Mouse (Mus musculus): ENCODE measurements at regions not wholly inside any gene's neighbourhood (a gene's known extent, or its start where the extent isn't known, plus 50 kb on each side); places are given as distances from the start of the nearest gene placed in this dataset.

DNA sequence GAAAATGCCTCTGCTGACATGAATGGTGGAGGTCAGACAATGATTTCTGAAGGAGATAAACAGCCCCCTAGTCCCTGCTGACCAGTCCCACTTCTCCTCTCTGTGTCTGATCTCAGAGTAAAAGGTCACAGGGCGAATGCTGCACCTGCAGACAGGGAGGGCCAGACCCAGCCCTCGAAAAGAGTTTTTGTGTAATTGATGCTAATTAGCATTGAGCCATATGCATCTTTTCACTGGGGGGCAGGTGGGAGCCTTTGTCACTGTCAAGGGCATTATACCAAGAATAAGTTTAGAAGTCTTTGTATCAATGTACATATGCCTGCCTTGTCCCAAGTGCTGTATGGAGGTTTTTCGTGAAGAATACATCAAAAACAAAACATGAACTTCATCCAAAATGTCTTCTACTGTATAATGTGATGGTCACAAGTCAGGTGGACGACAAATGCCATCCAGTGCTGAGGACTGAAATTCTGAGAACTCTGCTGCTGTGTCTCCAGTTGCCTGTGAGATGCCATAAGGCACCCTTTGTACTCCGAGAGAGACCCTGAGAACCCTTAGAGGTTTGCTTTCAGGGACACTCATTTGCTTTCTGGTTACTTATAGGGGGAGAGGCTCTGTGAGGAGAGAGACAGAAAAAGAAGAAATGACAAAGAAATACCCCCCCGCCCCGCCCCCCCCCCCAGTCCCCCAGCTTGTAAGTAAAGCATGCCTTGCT lies 528.5 kb upstream of the Marcks start:
- 66% methylated on average over 7 of the region's 7 CpGs for WGBS
- no peak for TF ChIP-seq CTCF (IDR thresholded peaks at IDR 0.05; ENCODE audit: low read depth)
- Histone ChIP-seq H3K27ac (ENCODE audit: low read depth, low read length) (no peak overlapping the region), H3K27me3 (replicated peaks; ENCODE audit: control insufficient read depth, insufficient read depth, low read length) (no peaks in the 10 kb centered on the region), H3K9me3 (ENCODE audit: control insufficient read depth) (no peaks in the 10 kb centered on the region), H3K36me3 (ENCODE audit: control insufficient read depth, insufficient read depth) (no peaks in the 10 kb centered on the region), H3K4me3 (ENCODE audit: low read depth, low read length) (no peak overlapping the region), H3K4me2 (replicated peaks; ENCODE audit: low read depth) (no peak overlapping the region), H3K9ac (ENCODE audit: low read depth, low read length) (no peak overlapping the region), H3K4me1 (replicated peaks; ENCODE audit: control insufficient read depth, insufficient read depth, low read length) (no peaks in the 10 kb centered on the region)
- no peak for ATAC-seq

DNA sequence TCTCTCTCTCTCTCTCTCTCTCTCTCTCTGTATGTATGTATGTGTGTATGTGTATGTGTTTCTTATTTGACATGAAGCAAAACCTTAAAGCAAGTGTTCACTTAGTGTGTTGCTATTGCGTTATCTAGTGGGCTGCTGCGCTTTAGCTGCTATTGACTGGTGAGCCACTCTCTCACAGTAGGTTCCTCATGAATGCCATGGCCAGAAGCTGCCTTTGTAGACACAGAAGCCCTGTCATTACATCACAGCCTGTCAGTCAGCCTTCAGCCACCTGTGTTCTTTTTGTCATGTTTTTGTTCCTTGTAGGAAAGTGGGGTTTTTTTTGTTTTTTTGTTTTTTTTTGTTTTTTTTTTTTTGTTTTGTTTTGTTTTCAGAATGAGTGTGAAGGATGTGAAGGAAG lies 527.8 kb upstream of the Marcks start:
- TF ChIP-seq CTCF (IDR thresholded peaks at IDR 0.05; ENCODE audit: low read depth) = no peak
- H3K4me2 ChIP-seq (replicated peaks; ENCODE audit: low read depth) = no peak overlapping the region
- no peaks in the 10 kb centered on the region for H3K4me1 ChIP-seq (replicated peaks; ENCODE audit: control insufficient read depth, insufficient read depth, low read length)
- no peak overlapping the region for H3K27ac ChIP-seq (ENCODE audit: low read depth, low read length)
- H3K36me3 ChIP-seq (ENCODE audit: control insufficient read depth, insufficient read depth) = no peaks in the 10 kb centered on the region
- H3K9ac ChIP-seq (ENCODE audit: low read depth, low read length) = no peak overlapping the region
- H3K9me3 ChIP-seq (ENCODE audit: control insufficient read depth) = no peaks in the 10 kb centered on the region
- ATAC-seq = no peak
- H3K27me3 ChIP-seq (replicated peaks; ENCODE audit: control insufficient read depth, insufficient read depth, low read length) = no peaks in the 10 kb centered on the region
- no peak overlapping the region for H3K4me3 ChIP-seq (ENCODE audit: low read depth, low read length)
- WGBS = 93% methylated on average over 2 of the region's 2 CpGs

DNA sequence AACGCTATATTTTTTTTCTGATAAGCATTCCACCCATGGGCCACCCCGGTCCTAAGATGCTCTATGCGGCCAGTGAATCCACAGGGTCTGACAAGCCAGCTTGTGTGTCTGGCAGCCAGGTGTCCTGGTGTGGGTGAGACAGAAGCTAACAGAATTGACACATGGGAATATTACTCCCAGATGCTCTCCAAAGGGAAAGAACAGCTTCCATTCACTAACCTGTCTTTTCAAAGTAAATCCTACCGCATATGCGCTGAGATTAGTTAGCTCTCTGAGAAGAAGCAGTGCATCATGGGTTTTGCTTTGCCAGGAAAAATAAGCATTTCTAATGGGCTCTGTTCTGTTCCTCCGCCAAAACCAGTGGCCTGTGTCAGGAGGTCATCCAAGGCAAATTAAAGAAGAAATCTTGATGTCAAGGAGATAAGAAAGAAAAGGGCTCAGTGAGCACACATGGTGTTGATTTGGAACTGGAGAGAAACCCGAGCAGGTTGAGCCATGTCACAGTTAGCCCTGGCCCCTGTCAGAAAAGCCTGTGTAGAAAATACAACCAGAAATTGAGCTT lies 498.4 kb upstream of the Marcks start:
- ATAC-seq = no peak
- WGBS = 67% methylated on average over 7 of the region's 7 CpGs
- Histone ChIP-seq H3K36me3 (ENCODE audit: control insufficient read depth, insufficient read depth) (no peaks in the 10 kb centered on the region), H3K4me3 (ENCODE audit: low read depth, low read length) (no peak overlapping the region), H3K4me1 (replicated peaks; ENCODE audit: control insufficient read depth, insufficient read depth, low read length) (no peaks in the 10 kb centered on the region), H3K4me2 (replicated peaks; ENCODE audit: low read depth) (no peak overlapping the region), H3K27me3 (replicated peaks; ENCODE audit: control insufficient read depth, insufficient read depth, low read length) (no peaks in the 10 kb centered on the region), H3K27ac (ENCODE audit: low read depth, low read length) (no peak overlapping the region), H3K9me3 (ENCODE audit: control insufficient read depth) (no peaks in the 10 kb centered on the region), H3K9ac (ENCODE audit: low read depth, low read length) (no peak overlapping the region)
- TF ChIP-seq CTCF (IDR thresholded peaks at IDR 0.05; ENCODE audit: low read depth) = no peak

DNA sequence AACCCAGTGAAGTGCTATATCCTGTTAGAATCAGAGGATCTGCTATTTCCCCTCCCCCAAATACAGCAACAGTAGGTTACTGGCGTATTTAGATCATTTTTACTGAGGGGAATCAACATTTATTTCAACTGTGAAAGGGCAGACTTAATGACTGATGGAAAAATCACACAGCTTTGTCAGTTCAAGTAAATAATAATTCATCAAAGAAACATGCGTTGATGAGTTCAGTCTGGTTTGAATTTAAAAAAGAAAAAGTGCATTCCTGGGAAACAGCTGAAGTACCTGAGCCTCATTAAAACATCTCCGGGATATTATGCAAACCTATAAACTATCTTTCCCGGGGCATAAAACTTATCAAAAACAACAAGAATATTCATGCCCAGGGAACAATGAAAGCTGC lies 497.7 kb upstream of the Marcks start:
- Histone ChIP-seq H3K27me3 (replicated peaks; ENCODE audit: control insufficient read depth, insufficient read depth, low read length) (no peaks in the 10 kb centered on the region), H3K9ac (ENCODE audit: low read depth, low read length) (no peak overlapping the region), H3K4me3 (ENCODE audit: low read depth, low read length) (no peak overlapping the region), H3K9me3 (ENCODE audit: control insufficient read depth) (no peaks in the 10 kb centered on the region), H3K36me3 (ENCODE audit: control insufficient read depth, insufficient read depth) (no peaks in the 10 kb centered on the region), H3K4me1 (replicated peaks; ENCODE audit: control insufficient read depth, insufficient read depth, low read length) (no peaks in the 10 kb centered on the region), H3K4me2 (replicated peaks; ENCODE audit: low read depth) (no peak overlapping the region), H3K27ac (ENCODE audit: low read depth, low read length) (no peak overlapping the region)
- WGBS = 58% methylated on average over 4 of the region's 4 CpGs
- no peak for ATAC-seq
- no peak for TF ChIP-seq CTCF (IDR thresholded peaks at IDR 0.05; ENCODE audit: low read depth)

DNA sequence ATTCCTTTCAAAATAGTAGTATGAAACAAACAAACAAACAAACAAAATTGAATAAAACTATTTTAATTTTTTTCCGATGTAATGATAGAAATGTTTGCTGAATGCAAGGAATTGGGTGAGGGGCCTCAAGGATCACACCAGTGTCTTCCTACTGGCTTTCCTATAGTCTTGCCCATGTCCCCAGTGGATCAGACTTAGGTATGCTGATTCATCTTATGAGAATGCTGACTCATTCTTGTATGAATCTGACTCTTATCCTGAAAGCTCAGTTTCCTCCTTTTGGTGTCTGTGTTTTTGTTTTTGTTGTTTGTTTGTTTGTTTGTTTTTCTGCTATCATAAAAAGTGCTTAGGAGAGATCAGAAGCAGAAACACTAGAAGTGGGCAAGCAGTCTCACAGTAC lies 491.7 kb upstream of the Marcks start:
- TF ChIP-seq CTCF (IDR thresholded peaks at IDR 0.05; ENCODE audit: low read depth) = no peak
- Histone ChIP-seq H3K9me3 (ENCODE audit: control insufficient read depth) (no peaks in the 10 kb centered on the region), H3K4me1 (replicated peaks; ENCODE audit: control insufficient read depth, insufficient read depth, low read length) (no peaks in the 10 kb centered on the region), H3K4me2 (replicated peaks; ENCODE audit: low read depth) (no peak overlapping the region), H3K9ac (ENCODE audit: low read depth, low read length) (no peak overlapping the region), H3K27me3 (replicated peaks; ENCODE audit: control insufficient read depth, insufficient read depth, low read length) (no peaks in the 10 kb centered on the region), H3K27ac (ENCODE audit: low read depth, low read length) (no peak overlapping the region), H3K36me3 (ENCODE audit: control insufficient read depth, insufficient read depth) (no peaks in the 10 kb centered on the region), H3K4me3 (ENCODE audit: low read depth, low read length) (no peak overlapping the region)
- no peak for ATAC-seq
- WGBS = 100% methylated on average over 1 of the region's 1 CpGs

DNA sequence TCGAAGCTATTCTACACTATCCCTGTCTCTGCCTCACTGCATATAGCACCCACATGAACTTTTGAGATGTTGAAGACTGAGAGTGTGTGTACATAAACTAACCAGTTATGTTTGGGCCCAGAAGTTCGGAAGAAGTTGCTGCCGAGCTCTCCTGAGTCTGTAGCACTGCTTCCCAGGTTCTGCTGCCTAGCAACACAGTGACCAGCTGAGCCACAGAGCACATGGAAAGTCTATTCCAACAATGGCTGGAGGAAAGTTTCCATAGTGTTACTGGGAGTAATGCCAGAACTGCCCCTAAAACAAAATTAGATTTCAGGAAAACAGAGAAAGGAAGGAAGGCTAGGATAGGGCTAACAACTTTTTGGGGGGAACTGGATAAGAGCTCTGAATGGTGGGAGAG lies 489.2 kb upstream of the Marcks start:
- WGBS = 72% methylated on average over 3 of the region's 3 CpGs

More for the DNA sequence above, 489.2 kb upstream of the Marcks start:
- Histone ChIP-seq H3K27me3 (replicated peaks; ENCODE audit: control insufficient read depth, insufficient read depth, low read length) (no peaks in the 10 kb centered on the region), H3K27ac (ENCODE audit: low read depth, low read length) (no peak overlapping the region), H3K4me3 (ENCODE audit: low read depth, low read length) (no peak overlapping the region), H3K9me3 (ENCODE audit: control insufficient read depth) (no peaks in the 10 kb centered on the region), H3K4me2 (replicated peaks; ENCODE audit: low read depth) (no peak overlapping the region), H3K4me1 (replicated peaks; ENCODE audit: control insufficient read depth, insufficient read depth, low read length) (no peaks in the 10 kb centered on the region), H3K36me3 (ENCODE audit: control insufficient read depth, insufficient read depth) (no peaks in the 10 kb centered on the region), H3K9ac (ENCODE audit: low read depth, low read length) (no peak overlapping the region)
- ATAC-seq = no peak
- no peak for TF ChIP-seq CTCF (IDR thresholded peaks at IDR 0.05; ENCODE audit: low read depth)
